Mouse (Mus musculus) C2C12 (cell line): ENCODE data around the gene Pabpn1l.

ENCODE experiments used
- CTCF ChIP-seq: IDR thresholded peaks from one replicate; pipeline ENCODE4 v1.5.1; 2011; ENCODE audit not compliant: control insufficient read depth, insufficient read depth, insufficient read length
- MAX ChIP-seq: IDR thresholded peaks from one replicate; pipeline ENCODE4 v1.6.1; 2011; ENCODE audit warnings: mild to moderate bottlenecking, control low read depth

GRCm38 (mm10) chr8:122623844-122624642 lies 1.5 kb upstream of the Pabpn1l start:
- TF ChIP-seq CTCF: no peak
- TF ChIP-seq MAX: no peak
